Mouse (Mus musculus): ENCODE data around the gene Zfp146. TPM values are rescaled to one million over a fixed set of nuclear protein-coding genes. Genes with fewer than 3 reads are reported as not detected.
"Not testable (repeated sequence)": the region's sequence is repeated elsewhere in the genome, so short reads cannot be mapped to it uniquely, and the experiment has no call there.

Gene Zfp146
- polyA plus RNA-seq, 1 experiment from 2014 or later, result 8.0 TPM

GRCm38 (mm10) chr7:30183189-30183588 lies 13.6 kb upstream of the Zfp146 start:
- WGBS, result 73% methylated on average over 6 of the region's 7 CpGs
- H3K36me3 ChIP-seq (ENCODE audit: control insufficient read depth, insufficient read depth, low read length), result peaks cover 18% of the 10 kb centered on the region
- H3K4me1 ChIP-seq (ENCODE audit: control insufficient read depth, insufficient read depth, low read depth, low read length); H3K27me3 ChIP-seq (replicated peaks; ENCODE audit: control insufficient read depth, insufficient read depth, low read length); ATAC-seq; H3K27ac ChIP-seq (ENCODE audit: low read depth, low read length); H3K9ac ChIP-seq (ENCODE audit: low read depth, low read length); H3K9me3 ChIP-seq (ENCODE audit: control insufficient read depth, low read length); H3K4me3 ChIP-seq (ENCODE audit: low read length); H3K4me2 ChIP-seq (ENCODE audit: low read length): not testable (repeated sequence)

- peaks cover 19% of the 10 kb centered on the region for H3K36me3 ChIP-seq (ENCODE audit: control insufficient read depth, insufficient read depth, low read length)
- H3K9ac ChIP-seq (ENCODE audit: low read depth, low read length); H3K27ac ChIP-seq (ENCODE audit: low read depth, low read length); H3K4me3 ChIP-seq (ENCODE audit: low read length); H3K4me2 ChIP-seq (ENCODE audit: low read length); H3K9me3 ChIP-seq (ENCODE audit: control insufficient read depth, low read length); H3K4me1 ChIP-seq (ENCODE audit: control insufficient read depth, insufficient read depth, low read depth, low read length); H3K27me3 ChIP-seq (replicated peaks; ENCODE audit: control insufficient read depth, insufficient read depth, low read length): not testable (repeated sequence)
- 0 out of 2 replicates have a peak, but pooled peaks have one; percentile 6 for ATAC-seq
- 89% methylated on average over 9 of the region's 10 CpGs for WGBS
These were observed 12.4 kb upstream of the Zfp146 start for GRCm38 (mm10) chr7:30181929-30182328.

- Histone ChIP-seq H3K27me3 (replicated peaks; ENCODE audit: control insufficient read depth, insufficient read depth, low read length) (no peaks in the 10 kb centered on the region), H3K9me3 (ENCODE audit: control insufficient read depth, low read length) (no peaks in the 10 kb centered on the region), H3K36me3 (ENCODE audit: control insufficient read depth, insufficient read depth, low read length) (peaks cover 15% of the 10 kb centered on the region), H3K4me2 (ENCODE audit: low read length) (no peak overlapping the region), H3K4me3 (ENCODE audit: low read length) (no peak overlapping the region), H3K27ac (ENCODE audit: low read depth, low read length) (peak overlapping the region; percentile 4; the same call in 1 of the 2 replicates), H3K4me1 (ENCODE audit: control insufficient read depth, insufficient read depth, low read depth, low read length) (no peaks in the 10 kb centered on the region; the same call in 1 of the 2 replicates), H3K9ac (ENCODE audit: low read depth, low read length) (no peak overlapping the region)
- ATAC-seq, result peak; percentile 46
- WGBS, result 0% methylated on average over 4 of the region's 4 CpGs
These were observed 11.8 kb upstream of the Zfp146 start for GRCm38 (mm10) chr7:30181308-30181707.

- Histone ChIP-seq H3K9me3 (ENCODE audit: control insufficient read depth, low read length) (no peaks in the 10 kb centered on the region), H3K27me3 (replicated peaks; ENCODE audit: control insufficient read depth, insufficient read depth, low read length) (no peaks in the 10 kb centered on the region), H3K9ac (ENCODE audit: low read depth, low read length) (no peak overlapping the region), H3K4me2 (ENCODE audit: low read length) (no peak overlapping the region), H3K36me3 (ENCODE audit: control insufficient read depth, insufficient read depth, low read length) (peaks cover 15% of the 10 kb centered on the region), H3K27ac (ENCODE audit: low read depth, low read length) (no peak overlapping the region), H3K4me1 (ENCODE audit: control insufficient read depth, insufficient read depth, low read depth, low read length) (no peaks in the 10 kb centered on the region; the same call in 1 of the 2 replicates), H3K4me3 (ENCODE audit: low read length) (no peak overlapping the region)
- no peak for ATAC-seq
- WGBS, result 89% methylated on average over 11 of the region's 11 CpGs
These were observed 8.7 kb upstream of the Zfp146 start for GRCm38 (mm10) chr7:30178256-30178655.

- Histone ChIP-seq H3K4me1 (ENCODE audit: control insufficient read depth, insufficient read depth, low read depth, low read length) (no peaks in the 10 kb centered on the region; the same call in 1 of the 2 replicates), H3K9me3 (ENCODE audit: control insufficient read depth, low read length) (no peaks in the 10 kb centered on the region), H3K4me2 (ENCODE audit: low read length) (no peak overlapping the region), H3K36me3 (ENCODE audit: control insufficient read depth, insufficient read depth, low read length) (peaks cover 15% of the 10 kb centered on the region), H3K27ac (ENCODE audit: low read depth, low read length) (no peak overlapping the region), H3K27me3 (replicated peaks; ENCODE audit: control insufficient read depth, insufficient read depth, low read length) (no peaks in the 10 kb centered on the region), H3K4me3 (ENCODE audit: low read length) (no peak overlapping the region), H3K9ac (ENCODE audit: low read depth, low read length) (no peak overlapping the region)
- 80% methylated on average over 12 of the region's 12 CpGs for WGBS
- ATAC-seq, result no peak
These were observed 6.9 kb upstream of the Zfp146 start for GRCm38 (mm10) chr7:30176474-30176873.

- peak overlapping the region; percentile 79 for H3K4me2 ChIP-seq (ENCODE audit: low read length)
- H3K36me3 ChIP-seq (ENCODE audit: control insufficient read depth, insufficient read depth, low read length), result peaks cover 5% of the 10 kb centered on the region
- peak overlapping the region; percentile 52 for H3K4me3 ChIP-seq (ENCODE audit: low read length)
- peak overlapping the region; percentile 79 for H3K9ac ChIP-seq (ENCODE audit: low read depth, low read length)
- peak; percentile 51 for ATAC-seq
- peak overlapping the region; percentile 95 for H3K27ac ChIP-seq (ENCODE audit: low read depth, low read length)
- H3K27me3 ChIP-seq (replicated peaks; ENCODE audit: control insufficient read depth, insufficient read depth, low read length), result no peaks in the 10 kb centered on the region
- 22% methylated on average over 11 of the region's 11 CpGs for WGBS
- peaks cover 15% of the 10 kb centered on the region for H3K4me1 ChIP-seq (ENCODE audit: control insufficient read depth, insufficient read depth, low read depth, low read length)
- no peaks in the 10 kb centered on the region; the same call in 1 of the 2 replicates for H3K9me3 ChIP-seq (ENCODE audit: control insufficient read depth, low read length)
These were observed 867 bp upstream of the Zfp146 start for GRCm38 (mm10) chr7:30170283-30170951.

GRCm38 (mm10) chr7:30168914-30169582 lies 502 bp downstream of the Zfp146 start:
- H3K4me3 ChIP-seq (ENCODE audit: low read length), result peak overlapping the region; percentile 52
- H3K36me3 ChIP-seq (ENCODE audit: control insufficient read depth, insufficient read depth, low read length), result peaks cover 10% of the 10 kb centered on the region
- H3K9me3 ChIP-seq (ENCODE audit: control insufficient read depth, low read length), result peaks cover under 1% of the 10 kb centered on the region
- peak overlapping the region; percentile 95 for H3K27ac ChIP-seq (ENCODE audit: low read depth, low read length)
- H3K27me3 ChIP-seq (replicated peaks; ENCODE audit: control insufficient read depth, insufficient read depth, low read length), result no peaks in the 10 kb centered on the region
- H3K4me2 ChIP-seq (ENCODE audit: low read length), result peak overlapping the region; percentile 50
- ATAC-seq, result no peak
- H3K9ac ChIP-seq (ENCODE audit: low read depth, low read length), result peak overlapping the region; percentile 79
- 2% methylated on average over 21 of the region's 21 CpGs for WGBS
- H3K4me1 ChIP-seq (ENCODE audit: control insufficient read depth, insufficient read depth, low read depth, low read length), result peaks cover 15% of the 10 kb centered on the region

GRCm38 (mm10) chr7:30164745-30165144 lies 4.8 kb downstream of the Zfp146 start:
- WGBS, result 95% methylated on average over 2 of the region's 2 CpGs
- Histone ChIP-seq H3K27me3 (replicated peaks; ENCODE audit: control insufficient read depth, insufficient read depth, low read length) (no peaks in the 10 kb centered on the region), H3K4me3 (ENCODE audit: low read length) (no peak overlapping the region), H3K4me1 (ENCODE audit: control insufficient read depth, insufficient read depth, low read depth, low read length) (peaks cover 8% of the 10 kb centered on the region), H3K27ac (ENCODE audit: low read depth, low read length) (no peak overlapping the region), H3K9ac (ENCODE audit: low read depth, low read length) (no peak overlapping the region), H3K9me3 (ENCODE audit: control insufficient read depth, low read length) (peaks cover 30% of the 10 kb centered on the region), H3K36me3 (ENCODE audit: control insufficient read depth, insufficient read depth, low read length) (peaks cover 50% of the 10 kb centered on the region), H3K4me2 (ENCODE audit: low read length) (no peak overlapping the region)
- ATAC-seq, result no peak

GRCm38 (mm10) chr7:30163113-30163512 lies 6.4 kb downstream of the Zfp146 start:
- peaks cover 36% of the 10 kb centered on the region for H3K9me3 ChIP-seq (ENCODE audit: control insufficient read depth, low read length)

More at GRCm38 (mm10) chr7:30163113-30163512, 6.4 kb downstream of the Zfp146 start:
- WGBS, result 99% methylated on average over 5 of the region's 5 CpGs
- no peak for ATAC-seq
- H3K4me3 ChIP-seq (ENCODE audit: low read length), result no peak overlapping the region
- no peak overlapping the region for H3K27ac ChIP-seq (ENCODE audit: low read depth, low read length)
- H3K27me3 ChIP-seq (replicated peaks; ENCODE audit: control insufficient read depth, insufficient read depth, low read length), result no peaks in the 10 kb centered on the region
- peaks cover 4% of the 10 kb centered on the region for H3K4me1 ChIP-seq (ENCODE audit: control insufficient read depth, insufficient read depth, low read depth, low read length)
- no peak overlapping the region for H3K9ac ChIP-seq (ENCODE audit: low read depth, low read length)
- peaks cover 66% of the 10 kb centered on the region for H3K36me3 ChIP-seq (ENCODE audit: control insufficient read depth, insufficient read depth, low read length)
- no peak overlapping the region for H3K4me2 ChIP-seq (ENCODE audit: low read length)
